Mouse (Mus musculus): Measurements from ENCODE around the gene Acox3.

GRCm38 (mm10) chr5:35652872-35653271 lies 70.0 kb downstream of the Acox3 start:
- TF ChIP-seq CHD2 (IDR thresholded peaks at IDR 0.05; ENCODE audit: low read depth, low read length) (no peak), MAFK (IDR thresholded peaks at IDR 0.05; ENCODE audit: insufficient read depth, low read depth, low read length) (no peak), ZC3H11A (IDR thresholded peaks at IDR 0.05; ENCODE audit: borderline replicate concordance, low read depth, low read length) (no peak)

Data from ES-E14 (cell line).